Mouse (Mus musculus): ENCODE data around the gene Khk. TPM values are rescaled to one million over a fixed set of nuclear protein-coding genes. Genes with fewer than 3 reads are reported as not detected.
"Not testable (repeated sequence)": the region's sequence is repeated elsewhere in the genome, so short reads cannot be mapped to it uniquely, and the experiment has no call there.

The Khk gene
- polyA plus RNA-seq (2015; fragmentation: Nextera tagmentation; extraction: Ambion mirVana), result 12.4 and 13.9 TPM in 2 replicates

- ATAC-seq (replicated peaks; ENCODE audit: insufficient number of reproducible peaks, insufficient read depth, low FRiP score, low read depth), result peak; percentile 83
- Histone ChIP-seq H3K27me3 (no peaks in the 10 kb centered on the region), H3K9me3 (replicated peaks) (no peaks in the 10 kb centered on the region), H3K36me3 (peaks cover 12% of the 10 kb centered on the region; the same call in 1 of the 2 replicates), H3K4me1 (replicated peaks) (peaks cover 41% of the 10 kb centered on the region), H3K27ac (peak within 1 kb of the TSS; percentile 84), H3K4me2 (peak within 1 kb of the TSS; percentile 79), H3K9ac (peak within 1 kb of the TSS; percentile 62), H3K4me3 (peak within 1 kb of the TSS; percentile 60)
- WGBS, result 2% methylated on average over 39 of the region's 40 CpGs
These were observed at the start of gene Khk for GRCm38 (mm10) chr5:30921256-30922033. Gene Khk, plus strand, starts transcription at chr5:30921431.

- Histone ChIP-seq H3K9ac (no peak overlapping the region), H3K4me3 (no peak overlapping the region), H3K27ac (no peak overlapping the region), H3K9me3 (replicated peaks) (no peaks in the 10 kb centered on the region), H3K36me3 (peaks cover 65% of the 10 kb centered on the region), H3K4me2 (no peak overlapping the region), H3K27me3 (no peaks in the 10 kb centered on the region), H3K4me1 (replicated peaks) (peaks cover 19% of the 10 kb centered on the region)
- no peak for ATAC-seq (replicated peaks; ENCODE audit: insufficient number of reproducible peaks, insufficient read depth, low FRiP score, low read depth)
- WGBS, result 91% methylated on average over 9 of the region's 9 CpGs
These were observed 48.7 kb upstream of the Khk start for GRCm38 (mm10) chr5:30872574-30872973.

- Histone ChIP-seq H3K36me3 (peaks cover 70% of the 10 kb centered on the region), H3K4me1 (replicated peaks) (peaks cover 19% of the 10 kb centered on the region), H3K9ac (no peak overlapping the region), H3K4me2 (no peak overlapping the region), H3K27me3 (no peaks in the 10 kb centered on the region), H3K27ac (no peak overlapping the region), H3K9me3 (replicated peaks) (no peaks in the 10 kb centered on the region), H3K4me3 (no peak overlapping the region)
- ATAC-seq (replicated peaks; ENCODE audit: insufficient number of reproducible peaks, insufficient read depth, low FRiP score, low read depth), result no peak
- WGBS, result 86% methylated on average over 7 of the region's 7 CpGs
These were observed 46.9 kb upstream of the Khk start for GRCm38 (mm10) chr5:30874365-30874764.

- H3K36me3 ChIP-seq, result peaks cover 45% of the 10 kb centered on the region
- ATAC-seq (replicated peaks; ENCODE audit: insufficient number of reproducible peaks, insufficient read depth, low FRiP score, low read depth), result no peak
- H3K9ac ChIP-seq, result no peak overlapping the region; the same call in 1 of the 2 replicates
- H3K9me3 ChIP-seq (replicated peaks), result no peaks in the 10 kb centered on the region
- H3K27me3 ChIP-seq, result no peaks in the 10 kb centered on the region
- H3K27ac ChIP-seq, result no peak overlapping the region
- WGBS, result 46% methylated on average over 6 of the region's 6 CpGs
- no peak overlapping the region for H3K4me3 ChIP-seq
- 0 out of 2 replicates have a peak, but pooled peaks cover 3% of the 10 kb centered on the region for H3K4me1 ChIP-seq (replicated peaks)
- no peak overlapping the region for H3K4me2 ChIP-seq
These were observed 42.6 kb upstream of the Khk start for GRCm38 (mm10) chr5:30878616-30879015.

GRCm38 (mm10) chr5:30879347-30879943, 41.8 kb upstream of the Khk start:
- Histone ChIP-seq H3K36me3 (peaks cover 37% of the 10 kb centered on the region), H3K9me3 (replicated peaks) (no peaks in the 10 kb centered on the region), H3K9ac (no peak overlapping the region), H3K27ac (no peak overlapping the region), H3K4me3 (no peak overlapping the region), H3K4me2 (no peak overlapping the region), H3K4me1 (replicated peaks) (0 out of 2 replicates have a peak, but pooled peaks cover 3% of the 10 kb centered on the region), H3K27me3 (no peaks in the 10 kb centered on the region)
- ATAC-seq (replicated peaks; ENCODE audit: insufficient number of reproducible peaks, insufficient read depth, low FRiP score, low read depth), result no peak
- WGBS, result 72% methylated on average over 5 of the region's 5 CpGs

- not testable (repeated sequence) for H3K4me1 ChIP-seq (replicated peaks); ATAC-seq (replicated peaks; ENCODE audit: insufficient number of reproducible peaks, insufficient read depth, low FRiP score, low read depth); H3K4me3 ChIP-seq; H3K9me3 ChIP-seq (replicated peaks); H3K27me3 ChIP-seq; H3K9ac ChIP-seq; H3K27ac ChIP-seq; H3K4me2 ChIP-seq
- WGBS, result 84% methylated on average over 4 of the region's 4 CpGs
- peaks cover 13% of the 10 kb centered on the region for H3K36me3 ChIP-seq
These were observed 39.4 kb upstream of the Khk start for GRCm38 (mm10) chr5:30881839-30882238.

- no peak overlapping the region for H3K9ac ChIP-seq
- no peak for ATAC-seq (replicated peaks; ENCODE audit: insufficient number of reproducible peaks, insufficient read depth, low FRiP score, low read depth)
- peak overlapping the region; percentile 87; the same call in 1 of the 2 replicates for H3K4me2 ChIP-seq
- peak overlapping the region; percentile 96; the same call in 1 of the 2 replicates for H3K27ac ChIP-seq
- 0 out of 2 replicates have a peak, but pooled peaks cover 2% of the 10 kb centered on the region for H3K36me3 ChIP-seq
- 39% methylated on average over 4 of the region's 4 CpGs for WGBS
- peaks cover 22% of the 10 kb centered on the region for H3K4me1 ChIP-seq (replicated peaks)
- H3K9me3 ChIP-seq (replicated peaks), result no peaks in the 10 kb centered on the region
- no peaks in the 10 kb centered on the region for H3K27me3 ChIP-seq
- H3K4me3 ChIP-seq, result no peak overlapping the region; the same call in 1 of the 2 replicates
These were observed 35.0 kb upstream of the Khk start for GRCm38 (mm10) chr5:30886209-30886608.

GRCm38 (mm10) chr5:30886731-30887130, 34.5 kb upstream of the Khk start:
- peak overlapping the region; percentile 89 for H3K4me3 ChIP-seq
- peak overlapping the region; percentile 87 for H3K4me2 ChIP-seq
- H3K9ac ChIP-seq, result peak overlapping the region; percentile 76
- WGBS, result 44% methylated on average over 5 of the region's 5 CpGs
- H3K9me3 ChIP-seq (replicated peaks), result no peaks in the 10 kb centered on the region
- no peak for ATAC-seq (replicated peaks; ENCODE audit: insufficient number of reproducible peaks, insufficient read depth, low FRiP score, low read depth)
- peaks cover 22% of the 10 kb centered on the region for H3K4me1 ChIP-seq (replicated peaks)
- H3K27me3 ChIP-seq, result no peaks in the 10 kb centered on the region
- peak overlapping the region; percentile 96 for H3K27ac ChIP-seq
- H3K36me3 ChIP-seq, result peaks cover 7% of the 10 kb centered on the region; the same call in 1 of the 2 replicates

- peaks cover 13% of the 10 kb centered on the region; the same call in 1 of the 2 replicates for H3K36me3 ChIP-seq
- H3K4me3 ChIP-seq, result peak overlapping the region; percentile 89
- H3K27ac ChIP-seq, result peak overlapping the region; percentile 96
- peaks cover 22% of the 10 kb centered on the region for H3K4me1 ChIP-seq (replicated peaks)
- peak overlapping the region; percentile 76 for H3K9ac ChIP-seq
- H3K4me2 ChIP-seq, result peak overlapping the region; percentile 87
- no peaks in the 10 kb centered on the region for H3K9me3 ChIP-seq (replicated peaks)
- ATAC-seq (replicated peaks; ENCODE audit: insufficient number of reproducible peaks, insufficient read depth, low FRiP score, low read depth), result peak; percentile 45
- WGBS, result under 1% methylated on average over 19 of the region's 19 CpGs
- H3K27me3 ChIP-seq, result no peaks in the 10 kb centered on the region
These were observed 33.9 kb upstream of the Khk start for GRCm38 (mm10) chr5:30887331-30887761.

- H3K36me3 ChIP-seq, result peaks cover 19% of the 10 kb centered on the region; the same call in 1 of the 2 replicates
- H3K27ac ChIP-seq, result peak overlapping the region; percentile 96
- H3K9ac ChIP-seq, result peak overlapping the region; percentile 84
- peak overlapping the region; percentile 87 for H3K4me2 ChIP-seq
- H3K27me3 ChIP-seq, result no peaks in the 10 kb centered on the region
- ATAC-seq (replicated peaks; ENCODE audit: insufficient number of reproducible peaks, insufficient read depth, low FRiP score, low read depth), result peak; percentile 82
- H3K4me3 ChIP-seq, result peak overlapping the region; percentile 89
- H3K4me1 ChIP-seq (replicated peaks), result peaks cover 22% of the 10 kb centered on the region
- WGBS, result under 1% methylated on average over 28 of the region's 28 CpGs
- no peaks in the 10 kb centered on the region for H3K9me3 ChIP-seq (replicated peaks)
These were observed 33.3 kb upstream of the Khk start for GRCm38 (mm10) chr5:30887858-30888336.

- H3K9me3 ChIP-seq (replicated peaks), result no peaks in the 10 kb centered on the region
- peak; percentile 86 for ATAC-seq (replicated peaks; ENCODE audit: insufficient number of reproducible peaks, insufficient read depth, low FRiP score, low read depth)
- no peaks in the 10 kb centered on the region for H3K27me3 ChIP-seq
- peak within 1 kb of the TSS; percentile 87 for H3K4me2 ChIP-seq
- H3K9ac ChIP-seq, result peak within 1 kb of the TSS; percentile 84
- peak within 1 kb of the TSS; percentile 96 for H3K27ac ChIP-seq
- H3K36me3 ChIP-seq, result peaks cover 25% of the 10 kb centered on the region
- under 1% methylated on average over 42 of the region's 42 CpGs for WGBS
- H3K4me3 ChIP-seq, result peak within 1 kb of the TSS; percentile 89
- H3K4me1 ChIP-seq (replicated peaks), result peaks cover 22% of the 10 kb centered on the region
These were observed 32.7 kb upstream of the Khk start, which contains the start of gene Agbl5 for GRCm38 (mm10) chr5:30888337-30889087. Gene Agbl5, plus strand, starts transcription at chr5:30888694.

All from heart, embryonic 15.5 days (tissue).